Mouse (Mus musculus) liver, postnatal 0 days (tissue): ENCODE results near the gene Coro1c.

ENCODE experiments used
- CTCF ChIP-seq: sonication (generic); IDR thresholded peaks from 2 replicates; pipeline ENCODE4 v1.5.1; 2016; ENCODE audit warnings: antibody characterized with exemption, low read depth
- EP300 ChIP-seq: IDR thresholded peaks from 2 replicates; pipeline ENCODE4 v1.6.1; 2016; ENCODE audit warnings: antibody characterized with exemption, low read depth, mild to moderate bottlenecking

- TF ChIP-seq CTCF (no peak), EP300 (no peak)
Measured at GRCm38 (mm10) chr5:113841243-113842225, 67.0 kb downstream of the Coro1c start.
